Mouse (Mus musculus) thymus, adult 2 months (tissue): ENCODE measurements around the gene Col13a1.

Experiments
- CTCF ChIP-seq: fragments of 200-500 bp; IDR thresholded peaks from 2 replicates; pipeline ENCODE4 v1.5.1; 2012; ENCODE audit warnings: mild to moderate bottlenecking, control low read depth, low read length, moderate library complexity, borderline replicate concordance; ENCODE audit not compliant: control insufficient read depth, poor library complexity, insufficient read depth; ENCODE audit errors: extremely low read depth
- POLR2A ChIP-seq: fragments of 200-500 bp; IDR thresholded peaks from 2 replicates; pipeline ENCODE4 v1.6.1; 2012; ENCODE audit warnings: mild to moderate bottlenecking, low read length, control low read depth, moderate library complexity; ENCODE audit not compliant: control insufficient read depth, poor library complexity, insufficient read depth; ENCODE audit errors: extremely low read depth

DNA sequence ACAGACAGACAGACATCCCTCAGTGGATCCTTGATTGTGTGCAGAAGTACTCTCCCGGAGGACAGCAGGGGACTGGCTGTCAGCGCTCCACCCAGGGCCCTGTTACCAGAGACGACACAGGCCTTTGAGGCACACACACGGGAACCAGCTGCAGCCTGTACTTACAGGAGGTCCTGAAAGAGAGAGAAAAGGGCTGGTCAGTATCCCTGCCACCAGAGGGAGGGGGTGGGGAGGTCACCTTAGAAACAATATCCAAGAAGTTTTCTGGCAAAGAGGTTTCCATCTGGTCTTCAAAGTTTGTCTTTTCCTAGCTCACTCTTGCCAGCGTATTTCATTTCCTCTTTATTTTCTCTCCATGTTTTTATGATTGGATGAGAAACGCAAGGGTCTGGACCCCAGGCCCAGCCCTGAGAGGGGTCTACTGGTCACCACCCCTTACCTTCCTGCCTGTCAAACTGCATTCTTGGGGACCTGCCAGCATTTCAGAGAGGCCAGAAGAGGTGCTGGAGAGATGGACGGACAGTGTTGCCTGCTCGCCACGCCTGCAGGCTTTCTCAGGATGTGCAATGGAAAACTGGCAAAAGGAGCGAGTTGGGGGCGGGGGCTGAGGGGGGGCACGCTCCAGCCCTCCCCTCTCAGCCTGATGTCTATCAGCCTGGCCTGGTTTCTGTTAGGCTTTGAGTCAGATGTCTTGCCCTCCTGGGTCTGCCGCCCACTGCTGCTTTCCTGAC, 58.8 kb downstream of the Col13a1 start:
- TF ChIP-seq POLR2A (no peak), CTCF (no peak)
